Mouse (Mus musculus) limb, embryonic 14.5 days (tissue): ENCODE data around the gene Fh1. TPM values are rescaled to one million over a fixed set of nuclear protein-coding genes. Genes with fewer than 3 reads are reported as not detected.

Experiments
- ATAC-seq: fragments of 200-750 bp; cut with Nextera tagmentation; 2 replicates; pipeline ENCODE4 v1.8.0; 2017; ENCODE audit warnings: low read depth, moderate number of reproducible peaks, moderate TSS enrichment; ENCODE audit not compliant: low FRiP score
- DNase-seq: peaks from one replicate; pipeline ENCODE4 v3.0.0-alpha.2; 2015; ENCODE audit warnings: low spot score
- H3K27ac ChIP-seq: fragments of 300-500 bp; sonication (generic); replicated peaks from 2 replicates; pipeline ENCODE4 v1.5.1; 2014; ENCODE audit warnings: low read depth, mild to moderate bottlenecking, low read length, moderate library complexity, mixed read lengths
- H3K27me3 ChIP-seq: fragments of 300-500 bp; sonication (generic); 2 replicates; pipeline ENCODE4 v1.6.1; 2014; ENCODE audit warnings: low read length, mixed read lengths; ENCODE audit not compliant: control insufficient read depth, insufficient read depth
- H3K36me3 ChIP-seq: fragments of 300-500 bp; sonication (generic); 2 replicates; pipeline ENCODE4 v1.6.1; 2014; ENCODE audit warnings: mild to moderate bottlenecking, low read length, moderate library complexity, mixed read lengths; ENCODE audit not compliant: control insufficient read depth, insufficient read depth
- H3K4me1 ChIP-seq: fragments of 300-500 bp; sonication (generic); 2 replicates; pipeline ENCODE4 v1.6.1; 2014; ENCODE audit warnings: antibody characterized with exemption, low read length, mixed read lengths; ENCODE audit not compliant: control insufficient read depth, insufficient read depth
- H3K4me2 ChIP-seq: fragments of 300-500 bp; sonication (generic); replicated peaks from 2 replicates; pipeline ENCODE4 v1.6.1; 2014; ENCODE audit warnings: low read depth, mild to moderate bottlenecking, low read length, moderate library complexity; ENCODE audit not compliant: severe bottlenecking
- H3K4me3 ChIP-seq: fragments of 300-500 bp; sonication (generic); replicated peaks from 2 replicates; pipeline ENCODE4 v1.5.1; 2014; ENCODE audit warnings: low read length
- H3K9ac ChIP-seq: fragments of 300-500 bp; sonication (generic); 2 replicates; pipeline ENCODE4 v1.6.1; 2014; ENCODE audit warnings: mild to moderate bottlenecking, low read depth, low read length, moderate library complexity; ENCODE audit not compliant: severe bottlenecking
- H3K9me3 ChIP-seq: fragments of 300-500 bp; sonication (generic); 2 replicates; pipeline ENCODE4 v1.6.1; 2016; ENCODE audit warnings: low read length; ENCODE audit not compliant: control insufficient read depth
- POLR2A ChIP-seq: fragments of 200-500 bp; IDR thresholded peaks from 2 replicates; pipeline ENCODE4 v1.8.0; 2012; ENCODE audit warnings: inconsistent platforms, mild to moderate bottlenecking, moderate library complexity, borderline replicate concordance; ENCODE audit not compliant: insufficient read depth, insufficient read length; ENCODE audit errors: extremely low read depth
- WGBS: fragments of 180-500 bp; shearing (Covaris S2); extraction: QIAGEN DNeasy Blood & Tissue Kit; methylation state at CpG from one replicate; pipeline ENCODE4 v1.1.7; 2014; 5-methylcytosine and 5-hydroxymethylcytosine counted together
- polyA plus RNA-seq, 2 experiments: library from polyadenylated mRNA; depleted of rRNA in 1 of 2; stranded (reverse) in 1 of 2; unstranded in 1 of 2; fragments of >200 nt; fragmentation: Nextera tagmentation in 1 of 2; extraction: Ambion mirVana in 1 of 2; gene quantifications; 2 replicates each; pipeline versions ENCODE4 v1.2.1 to v1.2.3; 2012 to 2014

Gene Fh1
- polyA plus RNA-seq, 2 experiments = 85.1 to 113 TPM

DNA sequence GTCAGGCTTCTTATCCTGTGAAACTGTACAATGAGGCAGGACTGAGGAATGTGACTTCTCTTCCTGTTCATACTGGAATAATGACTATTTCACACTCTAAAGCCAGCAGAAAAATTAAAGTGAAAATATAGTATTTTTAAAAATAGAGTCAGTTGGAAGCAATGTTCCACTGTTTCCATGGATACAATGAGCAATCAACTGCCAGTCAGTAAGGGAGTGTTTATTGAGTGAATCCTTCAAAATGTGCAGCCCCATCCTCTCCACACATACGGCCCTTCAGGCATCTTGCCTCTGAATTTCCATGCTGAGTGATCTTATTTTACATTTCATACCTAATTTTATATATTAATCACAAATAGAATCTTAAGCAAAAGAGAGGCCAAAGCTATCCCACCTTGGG lies 74.8 kb downstream of the Fh1 start:
- WGBS = 82% methylated on average over 1 of the region's 1 CpGs
- ATAC-seq (no peak), DNase-seq (no peak)
- H3K27ac ChIP-seq = no peak overlapping the region
- H3K9ac ChIP-seq = no peak overlapping the region
- no peaks in the 10 kb centered on the region for H3K9me3 ChIP-seq
- no peaks in the 10 kb centered on the region for H3K4me1 ChIP-seq
- TF ChIP-seq POLR2A = no peak
- H3K4me2 ChIP-seq = no peak overlapping the region
- no peak overlapping the region for H3K4me3 ChIP-seq
- no peaks in the 10 kb centered on the region for H3K27me3 ChIP-seq
- no peaks in the 10 kb centered on the region for H3K36me3 ChIP-seq

Other genes starting within 250 kb of the Fh1 start
- gene Rgs7, start 133.1 kb downstream of the Fh1 start, polyA plus RNA-seq (2012; rRNA removed) = 0.42 and 0.47 TPM in 2 replicates
- 0.22 and 0.65 TPM in 2 replicates for gene Rgs7, start 133.1 kb downstream of the Fh1 start, polyA plus RNA-seq (2014; fragmentation: Nextera tagmentation; extraction: Ambion mirVana)
- 0.21 and 0.36 TPM in 2 replicates for gene Kmo, start 5.3 kb downstream of the Fh1 start, polyA plus RNA-seq (2012; rRNA removed)
- gene Kmo, start 5.3 kb downstream of the Fh1 start, polyA plus RNA-seq (2014; fragmentation: Nextera tagmentation; extraction: Ambion mirVana) = 0.22 and 0.55 TPM in 2 replicates
- 2.6 and 2.9 TPM in 2 replicates for gene Opn3, start 67.1 kb upstream of the Fh1 start, polyA plus RNA-seq (2012; rRNA removed)
- gene Opn3, start 67.1 kb upstream of the Fh1 start, polyA plus RNA-seq (2014; fragmentation: Nextera tagmentation; extraction: Ambion mirVana) = 6.1 and 6.5 TPM in 2 replicates
- 2.1 and 2.2 TPM in 2 replicates for gene Chml, start 67.3 kb upstream of the Fh1 start, polyA plus RNA-seq (2012; rRNA removed)
- 1.5 and 1.9 TPM in 2 replicates for gene Chml, start 67.3 kb upstream of the Fh1 start, polyA plus RNA-seq (2014; fragmentation: Nextera tagmentation; extraction: Ambion mirVana)
- gene Wdr64, start 73.0 kb upstream of the Fh1 start, polyA plus RNA-seq (2012; rRNA removed) = not detected in 2 replicates
- gene Wdr64, start 73.0 kb upstream of the Fh1 start, polyA plus RNA-seq (2014; fragmentation: Nextera tagmentation; extraction: Ambion mirVana) = not detected in 2 replicates